Mouse (Mus musculus): ENCODE measurements around the gene Ifitm10. TPM values are rescaled to one million over a fixed set of nuclear protein-coding genes. Genes with fewer than 3 reads are reported as not detected.

Ifitm10 gene
- polyA plus RNA-seq, 1 experiment: 14.7 TPM

- H3K27me3 ChIP-seq (ENCODE audit: control insufficient read depth, insufficient read depth, low read length): no peaks in the 10 kb centered on the region
- peaks cover 10% of the 10 kb centered on the region; the same call in 1 of the 2 replicates for H3K4me1 ChIP-seq (ENCODE audit: control insufficient read depth, insufficient read depth, insufficient read length)
- no peak for TF ChIP-seq POLR2A (IDR thresholded peaks at IDR 0.05; ENCODE audit: low read depth, low read length)
- TF ChIP-seq CTCF (IDR thresholded peaks at IDR 0.05; ENCODE audit: extremely low read depth, insufficient read depth, insufficient read length, insufficient replicate concordance): no peak
- H3K27ac ChIP-seq (ENCODE audit: insufficient read depth, low read length): no peak overlapping the region
- no peak overlapping the region for H3K4me3 ChIP-seq (ENCODE audit: extremely low read depth, insufficient read depth, insufficient read length)
- no peak for DNase-seq (ENCODE audit: low read depth in 1 of 2, low spot score in 2 of 2)
- WGBS: 66% methylated on average over 7 of the region's 7 CpGs
- H3K36me3 ChIP-seq (ENCODE audit: control insufficient read depth, insufficient read depth, low read length): no peaks in the 10 kb centered on the region
Observed at GRCm38 (mm10) chr7:142400112-142400749, 26.7 kb upstream of the Ifitm10 start.

- no peak for DNase-seq (ENCODE audit: low read depth in 1 of 2, low spot score in 2 of 2)
- Histone ChIP-seq H3K27me3 (ENCODE audit: control insufficient read depth, insufficient read depth, low read length) (no peaks in the 10 kb centered on the region), H3K4me3 (ENCODE audit: extremely low read depth, insufficient read depth, insufficient read length) (no peak overlapping the region), H3K36me3 (ENCODE audit: control insufficient read depth, insufficient read depth, low read length) (no peaks in the 10 kb centered on the region), H3K27ac (ENCODE audit: insufficient read depth, low read length) (peak overlapping the region; percentile 46), H3K4me1 (ENCODE audit: control insufficient read depth, insufficient read depth, insufficient read length) (peaks cover 16% of the 10 kb centered on the region; the same call in 1 of the 2 replicates)
- 22% methylated on average over 1 of the region's 1 CpGs for WGBS
- TF ChIP-seq POLR2A (IDR thresholded peaks at IDR 0.05; ENCODE audit: low read depth, low read length) (no peak), CTCF (IDR thresholded peaks at IDR 0.05; ENCODE audit: extremely low read depth, insufficient read depth, insufficient read length, insufficient replicate concordance) (no peak)
Observed at GRCm38 (mm10) chr7:142399250-142399649, 25.7 kb upstream of the Ifitm10 start.

DNA sequence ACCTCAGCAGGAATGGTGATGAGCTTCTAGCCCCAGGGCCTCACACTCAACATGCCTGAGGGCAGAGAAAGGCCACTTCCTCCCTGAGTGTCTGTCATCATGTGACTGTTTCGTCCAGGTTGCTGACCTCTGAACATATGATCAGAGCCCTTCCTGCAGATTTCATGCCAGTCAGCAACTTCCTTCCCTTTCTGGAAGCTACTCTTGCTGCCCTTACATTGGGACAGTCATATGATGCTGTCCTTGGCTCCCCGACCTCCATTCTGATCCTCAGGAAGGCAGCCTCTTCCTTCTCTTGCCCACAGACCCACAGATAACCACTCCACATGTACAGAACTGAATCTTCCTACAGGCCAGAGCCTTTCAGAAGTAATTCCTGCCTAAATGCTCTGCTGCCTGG lies 24.5 kb upstream of the Ifitm10 start:
- DNase-seq (ENCODE audit: low read depth in 1 of 2, low spot score in 2 of 2): no peak
- TF ChIP-seq CTCF (IDR thresholded peaks at IDR 0.05; ENCODE audit: extremely low read depth, insufficient read depth, insufficient read length, insufficient replicate concordance) (no peak), POLR2A (IDR thresholded peaks at IDR 0.05; ENCODE audit: low read depth, low read length) (no peak)
- Histone ChIP-seq H3K4me1 (ENCODE audit: control insufficient read depth, insufficient read depth, insufficient read length) (peaks cover 26% of the 10 kb centered on the region; the same call in 1 of the 2 replicates), H3K27me3 (ENCODE audit: control insufficient read depth, insufficient read depth, low read length) (no peaks in the 10 kb centered on the region), H3K4me3 (ENCODE audit: extremely low read depth, insufficient read depth, insufficient read length) (no peak overlapping the region), H3K27ac (ENCODE audit: insufficient read depth, low read length) (peak overlapping the region; percentile 48), H3K36me3 (ENCODE audit: control insufficient read depth, insufficient read depth, low read length) (no peaks in the 10 kb centered on the region)
- WGBS: 22% methylated on average over 2 of the region's 2 CpGs

DNA sequence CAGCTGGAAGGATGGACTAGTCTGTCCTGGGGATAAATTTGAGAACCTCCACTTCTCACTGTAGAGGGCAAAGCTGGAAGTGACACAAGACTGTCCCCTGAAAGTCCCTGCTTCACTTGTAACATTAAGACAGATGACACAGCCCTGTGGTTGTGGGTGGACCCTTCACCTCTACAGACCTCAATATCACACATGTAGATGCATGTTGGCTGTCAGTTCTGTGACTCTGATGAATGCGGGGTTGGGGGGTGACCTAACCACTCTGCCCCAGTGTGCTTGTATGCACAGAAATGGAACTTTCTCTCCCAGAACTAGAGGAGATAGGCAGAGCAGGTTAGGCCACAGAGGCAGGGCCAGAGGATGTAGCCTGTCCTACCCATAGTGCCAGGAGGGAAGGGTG lies 23.1 kb upstream of the Ifitm10 start:
- H3K27ac ChIP-seq (ENCODE audit: insufficient read depth, low read length): no peak overlapping the region

DNA sequence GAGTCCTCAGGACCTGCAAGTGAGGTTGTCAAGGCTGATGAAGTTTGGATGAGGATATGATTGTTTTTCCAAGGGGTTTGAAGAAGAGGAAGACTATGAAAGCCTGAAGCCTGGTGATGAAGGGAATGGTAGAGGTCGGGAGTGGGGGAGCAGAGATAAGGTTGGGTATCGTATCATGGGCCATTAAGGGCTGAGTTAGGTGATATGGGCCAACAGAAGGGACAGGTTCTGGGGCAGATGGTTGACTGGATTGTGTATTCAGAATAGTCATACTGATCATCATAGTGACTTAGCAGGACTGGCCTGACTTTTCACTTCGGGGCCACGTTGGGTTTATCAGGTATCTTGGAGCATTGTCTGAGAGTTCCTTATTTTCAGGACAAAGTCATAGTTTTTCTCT lies 21.9 kb upstream of the Ifitm10 start:
- H3K27ac ChIP-seq (ENCODE audit: insufficient read depth, low read length): no peak overlapping the region
- TF ChIP-seq POLR2A (IDR thresholded peaks at IDR 0.05; ENCODE audit: low read depth, low read length): no peak
- TF ChIP-seq CTCF (IDR thresholded peaks at IDR 0.05; ENCODE audit: extremely low read depth, insufficient read depth, insufficient read length, insufficient replicate concordance): no peak
- peaks cover 28% of the 10 kb centered on the region; the same call in 1 of the 2 replicates for H3K4me1 ChIP-seq (ENCODE audit: control insufficient read depth, insufficient read depth, insufficient read length)
- 85% methylated on average over 4 of the region's 4 CpGs for WGBS
- no peak overlapping the region for H3K4me3 ChIP-seq (ENCODE audit: extremely low read depth, insufficient read depth, insufficient read length)
- no peaks in the 10 kb centered on the region for H3K36me3 ChIP-seq (ENCODE audit: control insufficient read depth, insufficient read depth, low read length)
- no peaks in the 10 kb centered on the region for H3K27me3 ChIP-seq (ENCODE audit: control insufficient read depth, insufficient read depth, low read length)
- no peak for DNase-seq (ENCODE audit: low read depth in 1 of 2, low spot score in 2 of 2)

More for the DNA sequence above, 23.1 kb upstream of the Ifitm10 start:
- Histone ChIP-seq H3K4me3 (ENCODE audit: extremely low read depth, insufficient read depth, insufficient read length) (no peak overlapping the region), H3K27me3 (ENCODE audit: control insufficient read depth, insufficient read depth, low read length) (no peaks in the 10 kb centered on the region), H3K4me1 (ENCODE audit: control insufficient read depth, insufficient read depth, insufficient read length) (peaks cover 28% of the 10 kb centered on the region; the same call in 1 of the 2 replicates), H3K36me3 (ENCODE audit: control insufficient read depth, insufficient read depth, low read length) (no peaks in the 10 kb centered on the region)
- WGBS: 81% methylated on average over 1 of the region's 1 CpGs
- TF ChIP-seq CTCF (IDR thresholded peaks at IDR 0.05; ENCODE audit: extremely low read depth, insufficient read depth, insufficient read length, insufficient replicate concordance): no peak
- TF ChIP-seq POLR2A (IDR thresholded peaks at IDR 0.05; ENCODE audit: low read depth, low read length): no peak
- no peak for DNase-seq (ENCODE audit: low read depth in 1 of 2, low spot score in 2 of 2)

GRCm38 (mm10) chr7:142394261-142395190 lies 21.0 kb upstream of the Ifitm10 start:
- TF ChIP-seq CTCF (IDR thresholded peaks at IDR 0.05; ENCODE audit: extremely low read depth, insufficient read depth, insufficient read length, insufficient replicate concordance): no peak
- TF ChIP-seq POLR2A (IDR thresholded peaks at IDR 0.05; ENCODE audit: low read depth, low read length): no peak
- H3K4me1 ChIP-seq (ENCODE audit: control insufficient read depth, insufficient read depth, insufficient read length): peaks cover 23% of the 10 kb centered on the region; the same call in 1 of the 2 replicates
- WGBS: 50% methylated on average over 6 of the region's 6 CpGs
- H3K36me3 ChIP-seq (ENCODE audit: control insufficient read depth, insufficient read depth, low read length): no peaks in the 10 kb centered on the region
- no peaks in the 10 kb centered on the region for H3K27me3 ChIP-seq (ENCODE audit: control insufficient read depth, insufficient read depth, low read length)
- DNase-seq (ENCODE audit: low read depth in 1 of 2, low spot score in 2 of 2): no peak
- H3K27ac ChIP-seq (ENCODE audit: insufficient read depth, low read length): peak overlapping the region; percentile 49
- H3K4me3 ChIP-seq (ENCODE audit: extremely low read depth, insufficient read depth, insufficient read length): no peak overlapping the region

All from spleen, adult 2 months (tissue).